Comparison of ENCODE assay signal across 19 mouse cellular contexts in the genomic region with DNA sequence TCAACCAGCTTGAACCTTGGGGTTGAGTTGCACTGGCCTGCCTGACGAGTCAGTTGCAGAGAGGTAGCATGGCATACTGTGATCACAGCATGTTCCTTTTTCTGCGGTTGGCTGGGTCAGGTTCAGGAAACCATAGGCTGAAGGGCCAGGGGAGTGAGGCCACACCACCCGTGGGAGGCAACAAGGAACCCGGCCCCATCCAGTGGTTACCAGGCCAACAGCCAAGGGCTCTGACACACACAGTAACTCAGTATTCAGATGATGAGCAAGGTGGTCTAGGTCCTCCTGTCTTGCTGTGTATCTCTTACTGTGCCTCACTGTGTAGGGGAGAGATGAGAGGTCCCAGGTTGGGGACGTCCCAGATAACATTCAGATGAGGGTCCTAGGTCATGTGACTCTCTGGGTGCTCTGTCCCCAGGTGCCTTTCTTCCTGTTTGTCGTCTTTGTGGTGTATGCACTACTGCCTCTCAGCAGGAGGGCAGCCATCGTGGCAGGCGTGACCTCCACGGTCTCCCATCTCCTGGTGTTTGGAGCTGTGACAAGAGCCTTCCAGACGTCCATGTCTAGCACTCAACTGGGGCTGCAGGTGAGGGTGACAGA. TPM values are rescaled to one million over a fixed set of nuclear protein-coding genes. Genes with fewer than 3 reads are reported as not detected.
DNase-seq lines count a peak whose midpoint lies in the region; ATAC-seq lines count a peak whose summit lies in the region.
"Had no signal": no experiment of that assay in that cellular context is flagged by ENCODE, and none has a peak within 500 bp of the region (broad histone marks: within the 10 kb centered on the region; RNA-seq: fewer than 3 reads in every experiment).

No protein-coding gene starts in this region.

- H3K9ac ChIP-seq in hindbrain, embryonic 14.5 days = no peak overlapping the region
- H3K9ac ChIP-seq in forebrain, embryonic 13.5 days = no peak overlapping the region
- H3K9ac ChIP-seq: heart, embryonic 13.5 days; limb, embryonic 15.5 days; midbrain, embryonic 15.5 days; neural tube, embryonic 12.5 days had no signal

- 75% methylated on average over 10 of the region's 10 CpGs for WGBS in hindbrain, embryonic 10.5 days
- WGBS in hindbrain, embryonic 14.5 days = 68% methylated on average over 10 of the region's 10 CpGs
- WGBS in forebrain, embryonic 13.5 days = 79% methylated on average over 10 of the region's 10 CpGs

- H3K9me3 ChIP-seq in hindbrain, embryonic 10.5 days = no peaks in the 10 kb centered on the region
- H3K9me3 ChIP-seq in hindbrain, embryonic 14.5 days (ENCODE audit: control insufficient read depth, low read length) = no peaks in the 10 kb centered on the region
- H3K9me3 ChIP-seq in forebrain, embryonic 13.5 days (replicated peaks) = no peaks in the 10 kb centered on the region
- H3K9me3 ChIP-seq: heart, embryonic 13.5 days; limb, embryonic 15.5 days; midbrain, embryonic 15.5 days; neural tube, embryonic 12.5 days had no signal

- H3K4me2 ChIP-seq in hindbrain, embryonic 14.5 days (replicated peaks) = no peak overlapping the region
- no peak overlapping the region for H3K4me2 ChIP-seq in forebrain, embryonic 13.5 days
- H3K4me2 ChIP-seq: heart, embryonic 13.5 days; limb, embryonic 15.5 days; midbrain, embryonic 15.5 days; neural tube, embryonic 12.5 days had no signal

- H3K4me1 ChIP-seq in hindbrain, embryonic 10.5 days (replicated peaks) = peaks cover 9% of the 10 kb centered on the region; the same call in 1 of the 2 replicates
- H3K4me1 ChIP-seq in hindbrain, embryonic 14.5 days (replicated peaks; ENCODE audit: control insufficient read depth, insufficient read depth, low read length) = no peaks in the 10 kb centered on the region
- no peaks in the 10 kb centered on the region for H3K4me1 ChIP-seq in forebrain, embryonic 13.5 days
- H3K4me1 ChIP-seq: limb, embryonic 15.5 days; midbrain, embryonic 15.5 days; neural tube, embryonic 12.5 days had no signal

- 0 out of 2 replicates have a peak overlapping the region, but pooled peaks have one; percentile 36 for H3K27ac ChIP-seq in hindbrain, embryonic 10.5 days
- H3K27ac ChIP-seq in hindbrain, embryonic 14.5 days = no peak overlapping the region
- no peak overlapping the region for H3K27ac ChIP-seq in forebrain, embryonic 13.5 days
- H3K27ac ChIP-seq: heart, embryonic 13.5 days; limb, embryonic 15.5 days; macrophage; midbrain, embryonic 15.5 days; neural tube, embryonic 12.5 days had no signal

- H3K36me3 ChIP-seq in hindbrain, embryonic 10.5 days = 0 out of 2 replicates have a peak, but pooled peaks cover 4% of the 10 kb centered on the region
- H3K36me3 ChIP-seq in hindbrain, embryonic 14.5 days (replicated peaks; ENCODE audit: control insufficient read depth, insufficient read depth) = no peaks in the 10 kb centered on the region
- H3K36me3 ChIP-seq in forebrain, embryonic 13.5 days (ENCODE audit: poor library complexity, severe bottlenecking) = no peaks in the 10 kb centered on the region
- H3K36me3 ChIP-seq: heart, embryonic 13.5 days; limb, embryonic 15.5 days; midbrain, embryonic 15.5 days; neural tube, embryonic 12.5 days had no signal

- H3K27me3 ChIP-seq in hindbrain, embryonic 10.5 days (ENCODE audit: insufficient read depth, poor library complexity, severe bottlenecking) = no peaks in the 10 kb centered on the region
- no peaks in the 10 kb centered on the region for H3K27me3 ChIP-seq in hindbrain, embryonic 14.5 days (ENCODE audit: control insufficient read depth, insufficient read depth, low read length)
- H3K27me3 ChIP-seq in forebrain, embryonic 13.5 days = no peaks in the 10 kb centered on the region
- H3K27me3 ChIP-seq: limb, embryonic 15.5 days; midbrain, embryonic 15.5 days; neural tube, embryonic 12.5 days had no signal

- H3K4me3 ChIP-seq in hindbrain, embryonic 10.5 days = no peak overlapping the region
- no peak overlapping the region for H3K4me3 ChIP-seq in hindbrain, embryonic 14.5 days (replicated peaks; ENCODE audit: low read length)
- H3K4me3 ChIP-seq in forebrain, embryonic 13.5 days = no peak overlapping the region
- H3K4me3 ChIP-seq: heart, embryonic 13.5 days; limb, embryonic 15.5 days; midbrain, embryonic 15.5 days; neural tube, embryonic 12.5 days had no signal

- no peak for ATAC-seq in hindbrain, embryonic 14.5 days (ENCODE audit: low FRiP score)
- peak; percentile 81 for ATAC-seq in megakaryocyte, adult 5-6 weeks (ENCODE audit: poor library complexity, severe bottlenecking)
- no peak for ATAC-seq in forebrain, embryonic 13.5 days
- ATAC-seq: forebrain, embryonic 14.5 days; inflammation-experienced regulatory T-cells, adult 6 months; midbrain, embryonic 15.5 days had no signal

- no peak for DNase-seq in hindbrain, embryonic 10.5 days (ENCODE audit: low spot score)
- DNase-seq in hindbrain, embryonic 14.5 days (ENCODE audit: low spot score) = no peak
- DNase-seq in spleen, adult 18-20 months = peak; percentile 56 to 64
- DNase-seq in spleen, adult 12 weeks (ENCODE audit: low spot score) = no peak
- DNase-seq in right cerebral cortex, adult 18-20 months = no peak
- DNase-seq: adrenal gland, postnatal 14 days; cerebellum, adult 9-11 months; gastrocnemius, postnatal 10 days; heart, postnatal 4 days; thymus, postnatal 25 days had no signal

RNA-seq across cellular contexts. Expression of gene Adcy7, which starts 37.2 kb away (rescaled TPM):
- polyA plus RNA-seq in hindbrain, embryonic 10.5 days (2016; fragmentation: Nextera tagmentation; extraction: Ambion mirVana) = 2.9 and 4.1 TPM in 2 replicates
- polyA plus RNA-seq in hindbrain, embryonic 14.5 days (2014; fragmentation: Nextera tagmentation; extraction: Ambion mirVana) = 4.9 and 6.3 TPM in 2 replicates
- total RNA-seq in megakaryocyte, adult 5-6 weeks (2015) = 43.5 and 58.4 TPM in 2 replicates
- 63.7 and 70.3 TPM in 2 replicates for total RNA-seq in megakaryocyte, adult 5-6 weeks (2017)
- 1.5 TPM in 2 replicates for polyA plus RNA-seq in forebrain, embryonic 13.5 days (2015; fragmentation: Nextera tagmentation; extraction: Ambion mirVana)

RNA-seq across cellular contexts. Expression of gene Brd7, which starts 52.6 kb away (rescaled TPM):
- 61.8 and 85.8 TPM in 2 replicates for polyA plus RNA-seq in hindbrain, embryonic 10.5 days (2016; fragmentation: Nextera tagmentation; extraction: Ambion mirVana)
- polyA plus RNA-seq in hindbrain, embryonic 14.5 days (2014; fragmentation: Nextera tagmentation; extraction: Ambion mirVana) = 55.7 and 63.9 TPM in 2 replicates
- 65.4 and 69.1 TPM in 2 replicates for total RNA-seq in megakaryocyte, adult 5-6 weeks (2015)
- 61.5 and 62.7 TPM in 2 replicates for total RNA-seq in megakaryocyte, adult 5-6 weeks (2017)
- 75.2 TPM in 2 replicates for polyA plus RNA-seq in forebrain, embryonic 13.5 days (2015; fragmentation: Nextera tagmentation; extraction: Ambion mirVana)

Comparison
In these comparisons a context has a peak if more than half of its experiments do, and no peak if none do; other contexts are left out.
1. DNase-seq: peak in spleen, adult 18-20 months (2 of 2); none in hindbrain, embryonic 10.5 days (single experiment), hindbrain, embryonic 14.5 days (single experiment), spleen, adult 12 weeks (single experiment) and right cerebral cortex, adult 18-20 months (single experiment).